Mouse (Mus musculus) erythroblast, embryonic 14.5 days (primary cell): ENCODE results near the gene Mpst. TPM values are rescaled to one million over a fixed set of nuclear protein-coding genes. Genes with fewer than 3 reads are reported as not detected.

Experiments
- H3K27me3 ChIP-seq: 2 replicates; pipeline ENCODE4 v1.6.1; 2012; ENCODE audit warnings: inconsistent platforms; ENCODE audit not compliant: control insufficient read depth
- H3K36me3 ChIP-seq: 2 replicates; pipeline ENCODE4 v1.6.1; 2012; ENCODE audit warnings: mild to moderate bottlenecking, inconsistent platforms; ENCODE audit not compliant: control insufficient read depth
- H3K4me1 ChIP-seq: 2 replicates; pipeline ENCODE4 v1.6.1; 2012; ENCODE audit warnings: inconsistent platforms; ENCODE audit not compliant: control insufficient read depth
- H3K4me3 ChIP-seq: replicated peaks from 2 replicates; pipeline ENCODE3; 2012; ENCODE audit warnings: moderate library complexity, mild to moderate bottlenecking, inconsistent platforms
- H3K9me3 ChIP-seq: 2 replicates; pipeline ENCODE4 v1.6.1; 2012; ENCODE audit warnings: low read length, inconsistent platforms, mixed read lengths; ENCODE audit not compliant: control insufficient read depth
- GATA1 ChIP-seq: IDR thresholded peaks from 2 replicates; pipeline ENCODE4 v1.6.1; 2012; ENCODE audit warnings: low read length, inconsistent platforms, mixed read lengths
- TAL1 ChIP-seq: IDR thresholded peaks from 3 replicates; pipeline ENCODE4 v1.6.1; 2012; ENCODE audit warnings: low read length, inconsistent platforms, mixed read lengths
- polyA plus RNA-seq: library from polyadenylated mRNA; stranded (reverse); fragments of >175 nt; gene quantifications from 2 replicates; pipeline ENCODE4 v1.2.3, GENCODE M21; 2012

The Mpst gene
- polyA plus RNA-seq, 1 experiment: 68.7 TPM

GRCm38 (mm10) chr15:78414157-78414556, 7.9 kb downstream of the Mpst start:
- TF ChIP-seq GATA1 (no peak), TAL1 (no peak)
- H3K27me3 ChIP-seq: peaks cover 26% of the 10 kb centered on the region

GRCm38 (mm10) chr15:78416937-78417336, 10.7 kb downstream of the Mpst start:
- no peak for TF ChIP-seq TAL1
- TF ChIP-seq GATA1: no peak
- Histone ChIP-seq H3K4me3 (no peak overlapping the region), H3K9me3 (no peaks in the 10 kb centered on the region), H3K4me1 (peaks cover 57% of the 10 kb centered on the region), H3K36me3 (peaks cover 47% of the 10 kb centered on the region), H3K27me3 (peaks cover 36% of the 10 kb centered on the region)

More at GRCm38 (mm10) chr15:78414157-78414556, 7.9 kb downstream of the Mpst start:
- H3K4me1 ChIP-seq: peaks cover 84% of the 10 kb centered on the region
- 0 out of 2 replicates have a peak, but pooled peaks cover 4% of the 10 kb centered on the region for H3K9me3 ChIP-seq
- peaks cover 75% of the 10 kb centered on the region for H3K36me3 ChIP-seq
- peak overlapping the region; percentile 53 for H3K4me3 ChIP-seq

DNA sequence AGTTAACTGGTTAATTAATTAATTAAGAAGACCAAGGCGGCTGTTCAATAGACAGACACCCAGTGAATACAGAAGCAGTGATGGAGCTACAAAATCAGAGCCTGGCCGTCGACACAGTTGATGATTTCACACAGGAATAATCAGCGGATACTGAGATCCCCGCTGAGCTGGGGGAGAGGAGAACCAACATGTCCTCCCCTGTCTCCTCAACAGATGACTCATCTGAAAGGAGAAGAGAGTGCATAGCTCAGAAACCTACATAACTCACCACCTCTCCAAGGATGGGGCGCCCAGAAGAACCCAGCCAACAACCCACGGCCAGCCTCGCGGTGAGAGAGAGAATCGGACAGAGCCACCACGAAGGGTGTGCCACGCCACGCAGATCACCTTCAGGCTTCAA, 14.2 kb downstream of the Mpst start:
- H3K27me3 ChIP-seq: peaks cover 69% of the 10 kb centered on the region
- TF ChIP-seq TAL1 (no peak), GATA1 (no peak)
- H3K9me3 ChIP-seq: no peaks in the 10 kb centered on the region
- peaks cover 12% of the 10 kb centered on the region for H3K36me3 ChIP-seq
- H3K4me1 ChIP-seq: peaks cover 29% of the 10 kb centered on the region
- H3K4me3 ChIP-seq: no peak overlapping the region

GRCm38 (mm10) chr15:78422046-78422956, 16.1 kb downstream of the Mpst start:
- H3K27me3 ChIP-seq: peaks cover 87% of the 10 kb centered on the region
- no peak overlapping the region for H3K4me3 ChIP-seq
- H3K4me1 ChIP-seq: peaks cover 14% of the 10 kb centered on the region

DNA sequence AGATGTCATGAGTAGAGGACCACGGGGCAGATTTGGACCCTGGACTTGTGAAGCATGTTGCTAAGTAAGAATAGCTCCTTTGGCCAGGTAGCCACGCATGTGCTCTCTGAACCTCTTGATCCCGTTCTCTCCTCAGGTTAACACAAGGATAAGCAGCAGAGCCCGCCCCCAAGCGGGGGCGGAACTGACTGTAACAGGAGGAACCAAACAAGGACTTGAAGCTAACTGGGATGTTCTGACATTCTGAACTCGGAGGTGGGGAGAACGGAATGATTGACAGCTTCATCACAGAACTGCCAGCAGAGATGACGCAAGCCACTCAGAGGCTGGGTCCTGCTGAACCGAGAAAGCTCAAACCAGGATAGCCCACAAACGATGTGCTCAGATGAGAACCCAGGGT, 18.3 kb downstream of the Mpst start:
- Histone ChIP-seq H3K36me3 (no peaks in the 10 kb centered on the region), H3K4me1 (peaks cover 7% of the 10 kb centered on the region), H3K9me3 (no peaks in the 10 kb centered on the region), H3K27me3 (peaks cover 98% of the 10 kb centered on the region), H3K4me3 (no peak overlapping the region)
- no peak for TF ChIP-seq TAL1
- TF ChIP-seq GATA1: no peak

More at GRCm38 (mm10) chr15:78422046-78422956, 16.1 kb downstream of the Mpst start:
- Histone ChIP-seq H3K36me3 (no peaks in the 10 kb centered on the region), H3K9me3 (no peaks in the 10 kb centered on the region)
- no peak for TF ChIP-seq TAL1
- no peak for TF ChIP-seq GATA1

DNA sequence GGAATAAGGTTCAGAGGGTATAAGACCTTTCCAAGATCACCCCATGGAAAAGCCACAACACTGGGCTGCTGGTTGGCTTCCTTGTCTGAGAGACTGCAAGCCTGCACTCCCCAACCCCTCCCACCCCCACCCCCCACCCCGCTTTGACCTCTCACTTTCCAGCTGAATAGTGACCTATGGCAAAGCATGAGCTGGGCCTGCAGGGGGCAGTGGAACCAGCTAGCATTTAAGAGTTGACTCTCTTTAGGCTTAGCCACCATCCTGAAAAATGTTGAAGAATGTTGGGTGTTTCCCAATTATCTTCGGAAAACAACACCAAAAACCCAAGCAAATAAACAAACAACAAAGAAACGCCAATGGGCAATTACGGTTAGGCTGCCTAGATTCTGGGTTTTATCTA, 19.0 kb downstream of the Mpst start:
- no peaks in the 10 kb centered on the region for H3K36me3 ChIP-seq
- H3K9me3 ChIP-seq: no peaks in the 10 kb centered on the region
- peaks cover 98% of the 10 kb centered on the region for H3K27me3 ChIP-seq
- H3K4me3 ChIP-seq: no peak overlapping the region
- TF ChIP-seq TAL1 (no peak), GATA1 (no peak)
- peaks cover 7% of the 10 kb centered on the region for H3K4me1 ChIP-seq

- no peak for TF ChIP-seq GATA1
- no peak for TF ChIP-seq TAL1
- no peaks in the 10 kb centered on the region for H3K4me1 ChIP-seq
- H3K36me3 ChIP-seq: no peaks in the 10 kb centered on the region; the same call in 1 of the 2 replicates
- H3K4me3 ChIP-seq: peak within 1 kb of the TSS; percentile 16
- peaks cover 75% of the 10 kb centered on the region for H3K27me3 ChIP-seq
- no peaks in the 10 kb centered on the region for H3K9me3 ChIP-seq
Observed at GRCm38 (mm10) chr15:78428391-78429138, 22.3 kb downstream of the Mpst start, which contains the start of gene Kctd17. Kctd17 (plus strand) TSS chr15:78428564.

- no peak for TF ChIP-seq TAL1
- no peak for TF ChIP-seq GATA1
- H3K4me1 ChIP-seq: no peaks in the 10 kb centered on the region
- H3K4me3 ChIP-seq: peak overlapping the region; percentile 16
- H3K36me3 ChIP-seq: no peaks in the 10 kb centered on the region; the same call in 1 of the 2 replicates
- peaks cover 73% of the 10 kb centered on the region for H3K27me3 ChIP-seq
- H3K9me3 ChIP-seq: no peaks in the 10 kb centered on the region
Observed at GRCm38 (mm10) chr15:78429139-78429459, 22.9 kb downstream of the Mpst start.
